In genomic region chr3:81932141-81933101, GRCm38 (mm10) we compare ENCODE assay signal across 8 mouse cellular contexts. TPM values are rescaled to one million over a fixed set of nuclear protein-coding genes. Genes with fewer than 3 reads are reported as not detected.
DNase-seq lines count a peak whose midpoint lies in the region; ATAC-seq and TF ChIP-seq lines count a peak whose summit lies in the region.

Ctso (plus strand) TSS chr3:81932601.

- peak within 1 kb of the TSS; percentile 78 for H3K9ac ChIP-seq in hindbrain, embryonic 13.5 days

- H3K4me3 ChIP-seq in hindbrain, embryonic 13.5 days, result peak within 1 kb of the TSS; percentile 66

- no peaks in the 10 kb centered on the region for H3K9me3 ChIP-seq in hindbrain, embryonic 13.5 days

- CTCF ChIA-PET in Patski (lab: Charles Lee), result interaction anchor here (0.7 to 5.0 kb wide), 18 partner anchors 8 to 972 kb away, joined by 3 to 35 read pairs (median 3); partner anchors contain the start of gene Tdo2

- ATAC-seq in Patski, result peak; percentile 97
- ATAC-seq in hindbrain, embryonic 13.5 days (ENCODE audit: low FRiP score), result peak; percentile 93

- DNase-seq in Patski (ENCODE audit: low read depth, low spot score), result peak; percentile 66
- peak; percentile 84 to 92 for DNase-seq in cerebellum, postnatal 25 days
- DNase-seq in frontal cortex, postnatal 25 days (ENCODE audit: low spot score in 2 of 2), result peak; percentile 79 to 81
- peak; percentile 88 to 90 for DNase-seq in layer of hippocampus, postnatal 14 days (ENCODE audit: low spot score in 2 of 2)
- DNase-seq in lung, postnatal 10 days, result peak; percentile 94
- DNase-seq in ovary, postnatal 14 days (ENCODE audit: low spot score), result peak; percentile 84
- DNase-seq in thymus, postnatal 10 days (ENCODE audit: low spot score in 2 of 2), result peak; percentile 73 to 84

- in situ Hi-C loops in Patski (cut with MboI; ENCODE audit: low pct_unique_long_range_greater_than_20kb), result no loop called here

- no peaks in the 10 kb centered on the region for H3K27me3 ChIP-seq in Patski
- H3K27me3 ChIP-seq in hindbrain, embryonic 13.5 days, result no peaks in the 10 kb centered on the region

- peak; percentile 99 for TF ChIP-seq CTCF in Patski (IDR thresholded peaks at IDR 0.05)

- POLR2A ChIA-PET in Patski (lab: Charles Lee), result interaction anchor here (0.6 kb wide), 2 partner anchors 1135 to 1237 kb away, joined by 3 to 7 read pairs; no protein-coding TSS in a partner anchor

- peak within 1 kb of the TSS; percentile 84 for H3K27ac ChIP-seq in hindbrain, embryonic 13.5 days

- 11% methylated on average over 26 of the region's 27 CpGs for WGBS in hindbrain, embryonic 13.5 days

- peaks cover 8% of the 10 kb centered on the region for H3K4me1 ChIP-seq in hindbrain, embryonic 13.5 days (replicated peaks)

- no peaks in the 10 kb centered on the region for H3K36me3 ChIP-seq in hindbrain, embryonic 13.5 days

- H3K4me2 ChIP-seq in hindbrain, embryonic 13.5 days, result peak within 1 kb of the TSS; percentile 66

RNA-seq across cellular contexts. Expression of gene Ctso, which starts in this region (rescaled TPM):
- 18.5 TPM for polyA plus RNA-seq in Patski (2021)
- 9.8 and 10.6 TPM in 2 replicates for polyA plus RNA-seq in hindbrain, embryonic 13.5 days (2015; fragmentation: Nextera tagmentation; extraction: Ambion mirVana)
- 10 to 100 TPM; 16.8 to 18.4 TPM for total RNA-seq in layer of hippocampus, postnatal 14 days (2021)

Comparison
In these comparisons a context has a peak if more than half of its experiments do, and no peak if none do; other contexts are left out.
1. Peak in every context shown above with its lines: DNase-seq, ATAC-seq, H3K4me3 ChIP-seq and H3K27ac ChIP-seq.